Mouse (Mus musculus) heart, postnatal 0 days (tissue): ENCODE data around the gene Blcap.

Source experiments
- CTCF ChIP-seq: IDR thresholded peaks from 2 replicates; pipeline ENCODE4 v1.5.1; 2016; ENCODE audit warnings: antibody characterized with exemption, control low read depth, low read depth
- EP300 ChIP-seq: IDR thresholded peaks from 2 replicates; pipeline ENCODE4 v1.6.1; 2016; ENCODE audit warnings: antibody characterized with exemption, low read depth

DNA sequence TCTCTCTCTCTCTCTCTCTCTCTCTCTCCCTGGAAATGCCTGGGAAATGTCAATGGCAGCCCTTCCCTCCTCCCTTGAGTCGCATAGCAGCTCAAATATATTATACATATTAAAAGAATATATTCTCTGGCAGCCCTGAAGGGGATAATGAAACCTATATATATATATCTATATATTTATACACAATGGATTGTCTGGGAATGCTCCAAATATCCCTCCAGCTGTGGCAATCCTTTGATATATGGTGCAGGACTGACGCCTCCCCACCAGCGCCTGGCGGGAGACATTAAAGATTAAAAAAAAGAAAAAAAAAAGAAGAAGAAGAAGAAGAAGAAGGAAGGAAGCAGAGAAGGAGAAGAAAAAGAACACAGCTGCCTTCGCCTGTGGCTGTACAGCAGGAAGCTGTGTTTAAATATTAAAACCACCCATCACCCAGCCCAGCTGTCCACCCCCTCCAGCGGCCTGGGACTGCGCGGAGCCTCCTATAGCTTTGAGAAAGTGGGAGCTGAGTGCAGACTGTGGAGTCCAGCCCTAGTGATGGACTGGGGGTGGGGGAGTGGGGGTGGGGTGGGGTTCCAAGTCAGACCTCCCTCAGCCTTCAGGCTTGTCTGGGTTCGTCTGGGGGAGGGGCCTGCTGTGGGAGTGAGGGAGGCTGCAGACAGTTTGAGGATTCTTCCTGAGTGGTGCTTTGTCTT lies 36.6 kb upstream of the Blcap start:
- TF ChIP-seq CTCF (no peak), EP300 (no peak)
